Mouse (Mus musculus): Measurements from ENCODE around the gene Alg9.

Alg9 gene

GRCm38 (mm10) chr9:50855133-50855766 lies 80.4 kb downstream of the Alg9 start:
- DNase-seq, result no peak

- DNase-seq, result no peak
Observed at GRCm38 (mm10) chr9:50855780-50856179, 81.0 kb downstream of the Alg9 start.

GRCm38 (mm10) chr9:50856341-50857081 lies 81.7 kb downstream of the Alg9 start:
- DNase-seq, result peak; percentile 90

GRCm38 (mm10) chr9:50857082-50857641 lies 82.3 kb downstream of the Alg9 start:
- peak; percentile 46 for DNase-seq

- no peak for DNase-seq
Observed at GRCm38 (mm10) chr9:50858681-50859080, 83.9 kb downstream of the Alg9 start.

GRCm38 (mm10) chr9:50861119-50861839 lies 86.5 kb downstream of the Alg9 start:
- DNase-seq, result no peak

GRCm38 (mm10) chr9:50863824-50864223 lies 89.0 kb downstream of the Alg9 start:
- DNase-seq, result no peak

- DNase-seq, result no peak
Observed at GRCm38 (mm10) chr9:50864877-50865276, 90.1 kb downstream of the Alg9 start.

GRCm38 (mm10) chr9:50865803-50866202 lies 91.0 kb downstream of the Alg9 start:
- no peak for DNase-seq

GRCm38 (mm10) chr9:50867015-50867414 lies 92.2 kb downstream of the Alg9 start:
- no peak for DNase-seq

GRCm38 (mm10) chr9:50868182-50868581 lies 93.4 kb downstream of the Alg9 start:
- DNase-seq, result no peak

- DNase-seq, result peak; percentile 48
Observed at GRCm38 (mm10) chr9:50873210-50873609, 98.4 kb downstream of the Alg9 start.

GRCm38 (mm10) chr9:50874031-50874430 lies 99.2 kb downstream of the Alg9 start:
- no peak for DNase-seq

GRCm38 (mm10) chr9:50875470-50875869 lies 100.7 kb downstream of the Alg9 start:
- no peak for DNase-seq

GRCm38 (mm10) chr9:50876287-50876686 lies 101.5 kb downstream of the Alg9 start:
- no peak for DNase-seq

GRCm38 (mm10) chr9:50877431-50877830 lies 102.6 kb downstream of the Alg9 start:
- no peak for DNase-seq

GRCm38 (mm10) chr9:50882183-50882582 lies 107.4 kb downstream of the Alg9 start:
- no peak for DNase-seq

GRCm38 (mm10) chr9:50884093-50884492 lies 109.3 kb downstream of the Alg9 start:
- peak; percentile 78 for DNase-seq

- DNase-seq, result peak; percentile 57
Observed at GRCm38 (mm10) chr9:50884741-50885599, 110.2 kb downstream of the Alg9 start.

- no peak for DNase-seq
Observed at GRCm38 (mm10) chr9:50885600-50885987, 110.8 kb downstream of the Alg9 start.

- DNase-seq, result no peak
Observed at GRCm38 (mm10) chr9:50886870-50887269, 112.1 kb downstream of the Alg9 start.

GRCm38 (mm10) chr9:50887351-50887750 lies 112.5 kb downstream of the Alg9 start:
- no peak for DNase-seq

- DNase-seq, result no peak
Observed at GRCm38 (mm10) chr9:50889211-50889610, 114.4 kb downstream of the Alg9 start.

All from right cerebral cortex, adult 18-20 months (tissue).